Mouse (Mus musculus) lung, postnatal 0 days (tissue): ENCODE data around the gene Plagl1. TPM values are rescaled to one million over a fixed set of nuclear protein-coding genes. Genes with fewer than 3 reads are reported as not detected.
"Not testable (repeated sequence)": the region's sequence is repeated elsewhere in the genome, so short reads cannot be mapped to it uniquely, and the experiment has no call there.

ENCODE experiments used
- ATAC-seq: fragments of 200-750 bp; cut with Nextera tagmentation; 2 replicates; pipeline ENCODE4 v1.8.0; 2017; ENCODE audit warnings: moderate library complexity
- DNase-seq: peaks from one replicate; pipeline ENCODE4 v3.0.0-alpha.2; 2016; ENCODE audit warnings: low spot score
- H3K27ac ChIP-seq: fragments of 300-500 bp; sonication (generic); 2 replicates; pipeline ENCODE4 v1.5.1; 2014; ENCODE audit warnings: antibody characterized with exemption, mild to moderate bottlenecking, low read length, mixed read lengths
- H3K27me3 ChIP-seq: fragments of 300-500 bp; sonication (generic); replicated peaks from 2 replicates; pipeline ENCODE4 v1.6.1; 2014; ENCODE audit warnings: low read length, mixed read lengths; ENCODE audit not compliant: insufficient read depth
- H3K36me3 ChIP-seq: fragments of 300-500 bp; sonication (generic); 2 replicates; pipeline ENCODE4 v1.6.1; 2014; ENCODE audit warnings: low read length, mixed read lengths; ENCODE audit not compliant: insufficient read depth
- H3K4me1 ChIP-seq: fragments of 300-500 bp; sonication (generic); 2 replicates; pipeline ENCODE4 v1.6.1; 2014; ENCODE audit warnings: antibody characterized with exemption, low read depth, low read length, mixed read lengths; ENCODE audit not compliant: insufficient read depth
- H3K4me2 ChIP-seq: fragments of 300-500 bp; sonication (generic); replicated peaks from 2 replicates; pipeline ENCODE4 v1.6.1; 2014; ENCODE audit warnings: low read depth, mild to moderate bottlenecking, low read length, moderate library complexity, mixed read lengths
- H3K4me3 ChIP-seq: fragments of 300-500 bp; sonication (generic); 2 replicates; pipeline ENCODE4 v1.5.1; 2014; ENCODE audit warnings: low read depth, low read length
- H3K9ac ChIP-seq: fragments of 300-500 bp; sonication (generic); replicated peaks from 2 replicates; pipeline ENCODE4 v1.6.1; 2014; ENCODE audit warnings: low read depth, mild to moderate bottlenecking
- H3K9me3 ChIP-seq: fragments of 300-500 bp; sonication (generic); 2 replicates; pipeline ENCODE4 v1.6.1; 2016; ENCODE audit warnings: low read length, mixed read lengths
- CTCF ChIP-seq: IDR thresholded peaks from 2 replicates; pipeline ENCODE4 v1.5.1; 2016; ENCODE audit warnings: antibody characterized with exemption, mild to moderate bottlenecking
- EP300 ChIP-seq: IDR thresholded peaks from 2 replicates; pipeline ENCODE4 v1.6.1; 2016; ENCODE audit warnings: antibody characterized with exemption, mild to moderate bottlenecking, control low read depth
- WGBS: fragments of 180-500 bp; shearing (Covaris S2); extraction: QIAGEN DNeasy Blood & Tissue Kit; methylation state at CpG from one replicate; pipeline ENCODE4 v1.1.7; 2014; 5-methylcytosine and 5-hydroxymethylcytosine counted together
- polyA plus RNA-seq: library from polyadenylated mRNA; unstranded; fragments of >200 nt; fragmentation: Nextera tagmentation; extraction: Ambion mirVana; gene quantifications from 2 replicates; pipeline ENCODE4 v1.2.1, GENCODE M21; 2015

The Plagl1 gene
- 43.4 and 44.8 TPM in 2 replicates for polyA plus RNA-seq

DNA sequence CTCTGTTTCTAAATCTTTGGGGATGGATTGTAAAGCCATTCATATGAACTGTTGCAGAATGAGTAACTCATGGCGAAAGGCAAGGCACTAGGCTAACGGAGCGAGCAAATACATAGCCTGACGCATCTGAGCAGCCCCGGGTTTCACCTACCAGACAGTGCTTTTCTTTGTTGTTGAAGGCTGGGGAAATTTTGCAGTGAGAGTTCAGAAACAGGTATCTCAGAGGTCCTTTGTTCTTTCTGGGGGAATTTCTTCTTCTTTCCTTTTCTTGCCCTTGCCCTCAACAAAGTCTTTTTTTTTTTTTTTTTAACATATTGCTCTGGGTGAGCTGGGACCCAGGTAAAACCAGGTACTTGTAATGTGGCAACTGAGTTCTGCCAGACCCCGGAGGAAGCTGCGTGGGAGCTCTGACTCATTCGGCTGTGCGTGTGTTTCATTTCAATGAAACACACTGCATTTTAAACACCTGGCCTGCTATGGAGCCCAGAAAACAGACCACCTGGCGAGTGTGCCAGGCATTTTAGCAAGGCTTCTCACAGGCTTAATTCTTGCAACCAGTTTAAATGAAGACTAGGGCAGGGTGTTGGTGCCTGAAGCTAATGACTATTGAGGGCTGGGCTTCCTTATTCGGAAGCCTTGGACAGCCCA lies at the start of gene Plagl1:
Plagl1 (plus strand) TSS at position 484 of the 648 bp plus-strand sequence.
- DNase-seq (no peak), ATAC-seq (no peak)
- H3K4me1 ChIP-seq = no peaks in the 10 kb centered on the region
- 61% methylated on average over 11 of the region's 11 CpGs for WGBS
- H3K27me3 ChIP-seq = 0 out of 2 replicates have a peak, but pooled peaks cover 5% of the 10 kb centered on the region
- H3K4me3 ChIP-seq = peak within 1 kb of the TSS; percentile 5; the same call in 1 of the 2 replicates
- H3K27ac ChIP-seq = no peak within 1 kb of the TSS
- no peak for TF ChIP-seq CTCF
- TF ChIP-seq EP300 = no peak
- H3K36me3 ChIP-seq = no peaks in the 10 kb centered on the region
- peak within 1 kb of the TSS; percentile 39 for H3K4me2 ChIP-seq
- H3K9ac ChIP-seq = no peak within 1 kb of the TSS
- H3K9me3 ChIP-seq = no peaks in the 10 kb centered on the region

- 74% methylated on average over 7 of the region's 7 CpGs for WGBS
- no peak for ATAC-seq
- Histone ChIP-seq H3K9me3 (no peaks in the 10 kb centered on the region), H3K9ac (no peak overlapping the region), H3K4me2 (no peak overlapping the region), H3K4me3 (no peak overlapping the region), H3K36me3 (no peaks in the 10 kb centered on the region), H3K27ac (no peak overlapping the region), H3K27me3 (no peaks in the 10 kb centered on the region), H3K4me1 (0 out of 2 replicates have a peak, but pooled peaks cover 7% of the 10 kb centered on the region)
- no peak for DNase-seq
- no peak for TF ChIP-seq EP300
- no peak for TF ChIP-seq CTCF
Measured at GRCm38 (mm10) chr10:13014026-13014425, 46.3 kb upstream of the Plagl1 start.

- H3K36me3 ChIP-seq = no peaks in the 10 kb centered on the region
- no peak overlapping the region for H3K4me2 ChIP-seq
- no peaks in the 10 kb centered on the region for H3K4me1 ChIP-seq
- no peak overlapping the region for H3K27ac ChIP-seq
- no peaks in the 10 kb centered on the region for H3K27me3 ChIP-seq
- WGBS = 22% methylated on average over 4 of the region's 4 CpGs
- no peaks in the 10 kb centered on the region for H3K9me3 ChIP-seq
- TF ChIP-seq CTCF = peak; percentile 82
- no peak for TF ChIP-seq EP300
- no peak overlapping the region for H3K4me3 ChIP-seq
- ATAC-seq (peak; percentile 64), DNase-seq (peak; percentile 86)
- H3K9ac ChIP-seq = no peak overlapping the region
Measured at GRCm38 (mm10) chr10:13016573-13016972, 43.7 kb upstream of the Plagl1 start.

DNA sequence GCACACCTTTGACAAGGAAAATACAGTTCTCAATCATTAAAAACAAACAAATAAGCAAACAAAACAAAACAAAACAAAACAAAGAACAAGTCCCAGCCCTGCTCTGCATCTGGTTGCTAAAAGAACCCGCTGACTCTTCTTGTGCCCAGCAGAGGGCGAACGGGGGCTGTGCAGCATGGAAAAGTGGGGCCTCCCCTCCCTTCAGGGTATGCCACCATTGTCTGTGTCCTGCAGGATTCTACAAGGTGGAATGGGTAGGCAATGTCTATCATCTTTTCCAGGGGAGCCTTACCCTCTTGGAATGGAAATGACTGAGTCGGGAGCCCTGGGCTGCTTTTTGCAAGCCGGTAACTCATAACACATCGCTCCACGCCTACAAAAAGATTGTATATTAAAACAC lies 41.8 kb upstream of the Plagl1 start:
- H3K27me3 ChIP-seq = no peaks in the 10 kb centered on the region

DNA sequence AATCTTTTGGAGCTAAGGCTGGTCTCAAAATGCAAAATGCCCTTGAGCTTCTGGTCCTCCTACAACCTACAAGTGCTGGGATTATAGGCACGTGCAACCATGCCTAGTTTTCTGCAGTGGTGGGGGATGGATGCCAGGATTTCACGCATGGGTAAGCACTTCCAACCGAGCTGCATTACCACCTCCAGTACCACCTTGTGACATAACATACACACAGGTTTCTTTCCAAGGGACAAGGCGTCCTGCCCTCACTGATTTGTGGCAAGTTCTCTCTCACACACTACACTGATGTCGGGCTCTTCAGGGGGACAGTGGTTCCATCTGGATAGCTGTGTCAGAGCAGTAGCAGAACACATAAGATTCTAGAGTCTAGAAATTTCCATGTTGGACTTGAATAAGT lies 41.3 kb upstream of the Plagl1 start:
- TF ChIP-seq CTCF (no peak), EP300 (no peak)
- H3K4me1 ChIP-seq = no peaks in the 10 kb centered on the region
- no peak overlapping the region for H3K27ac ChIP-seq
- H3K9me3 ChIP-seq = no peaks in the 10 kb centered on the region
- 84% methylated on average over 5 of the region's 5 CpGs for WGBS
- ATAC-seq (no peak), DNase-seq (no peak)
- no peak overlapping the region for H3K4me2 ChIP-seq
- no peak overlapping the region for H3K4me3 ChIP-seq
- H3K9ac ChIP-seq = no peak overlapping the region
- no peaks in the 10 kb centered on the region for H3K36me3 ChIP-seq
- H3K27me3 ChIP-seq = no peaks in the 10 kb centered on the region

More for the DNA sequence above, 41.8 kb upstream of the Plagl1 start:
- 57% methylated on average over 7 of the region's 7 CpGs for whole genome bisulfite sequencing
- TF ChIP-seq EP300 (no peak), CTCF (peak; percentile 80)
- ATAC-seq = no peak
- no peak overlapping the region for H3K4me3 ChIP-seq
- H3K4me1 ChIP-seq = no peaks in the 10 kb centered on the region
- H3K36me3 ChIP-seq = no peaks in the 10 kb centered on the region
- peak; percentile 36 for DNase-seq
- no peak overlapping the region for H3K27ac ChIP-seq
- H3K9me3 ChIP-seq = no peaks in the 10 kb centered on the region
- no peak overlapping the region for H3K9ac ChIP-seq
- no peak overlapping the region for H3K4me2 ChIP-seq

DNA sequence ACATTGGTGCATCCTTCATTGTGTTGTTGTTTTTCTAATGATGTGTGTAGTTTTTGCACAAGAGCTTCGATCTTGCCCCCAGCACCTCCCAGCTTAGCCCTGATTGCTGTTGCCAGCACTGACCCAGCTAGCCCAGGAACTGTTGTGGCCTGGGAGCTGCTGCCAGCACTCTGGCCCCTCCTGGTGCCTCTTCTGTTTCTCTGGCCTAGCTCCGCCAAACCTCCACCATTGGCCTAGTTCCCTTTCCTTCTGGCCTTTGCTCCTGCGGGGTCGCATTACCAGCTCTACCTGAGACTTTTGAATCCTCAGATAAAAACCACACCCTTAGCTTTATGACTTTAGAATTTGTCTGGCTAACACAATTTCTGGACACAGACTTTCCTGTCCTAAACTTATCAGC lies 38.2 kb upstream of the Plagl1 start:
- Histone ChIP-seq H3K4me2 (no peak overlapping the region), H3K36me3 (no peaks in the 10 kb centered on the region), H3K9me3 (no peaks in the 10 kb centered on the region), H3K27me3 (no peaks in the 10 kb centered on the region), H3K4me1 (no peaks in the 10 kb centered on the region), H3K9ac (no peak overlapping the region), H3K4me3 (no peak overlapping the region), H3K27ac (no peak overlapping the region)
- no peak for TF ChIP-seq CTCF
- TF ChIP-seq EP300 = no peak
- ATAC-seq (no peak), DNase-seq (no peak)
- 82% methylated on average over 4 of the region's 4 CpGs for WGBS

- H3K4me3 ChIP-seq, H3K27ac ChIP-seq, H3K4me1 ChIP-seq, H3K4me2 ChIP-seq, H3K36me3 ChIP-seq, H3K27me3 ChIP-seq, ATAC-seq, DNase-seq, H3K9ac ChIP-seq, H3K9me3 ChIP-seq: not testable (repeated sequence)
- 60% methylated on average over 3 of the region's 3 CpGs for WGBS
Measured at GRCm38 (mm10) chr10:13023985-13024384, 36.3 kb upstream of the Plagl1 start.
